Mouse (Mus musculus): Measurements from ENCODE around the gene 9630041A04Rik. TPM values are rescaled to one million over a fixed set of nuclear protein-coding genes. Genes with fewer than 3 reads are reported as not detected.

Gene 9630041A04Rik
- polyA plus RNA-seq (2012; ENCODE audit: insufficient read depth, low replicate concordance) = not detected in 2 replicates

GRCm38 (mm10) chr9:101861596-101862471 lies at the start of gene 9630041A04Rik:
TSS of gene 9630041A04Rik (plus strand) at chr9:101861841.
- no peaks in the 10 kb centered on the region for H3K36me3 ChIP-seq (replicated peaks; ENCODE audit: low read length)
- TF ChIP-seq GATA1 (IDR thresholded peaks at IDR 0.05; ENCODE audit: borderline replicate concordance, low read length) (no peak), FLI1 (IDR thresholded peaks at IDR 0.05; ENCODE audit: low read length) (no peak)
- H3K4me3 ChIP-seq (replicated peaks) = no peak within 1 kb of the TSS
- H3K27me3 ChIP-seq (replicated peaks) = no peaks in the 10 kb centered on the region
- peaks cover 41% of the 10 kb centered on the region for H3K9me3 ChIP-seq
- peaks cover 5% of the 10 kb centered on the region for H3K4me1 ChIP-seq

DNA sequence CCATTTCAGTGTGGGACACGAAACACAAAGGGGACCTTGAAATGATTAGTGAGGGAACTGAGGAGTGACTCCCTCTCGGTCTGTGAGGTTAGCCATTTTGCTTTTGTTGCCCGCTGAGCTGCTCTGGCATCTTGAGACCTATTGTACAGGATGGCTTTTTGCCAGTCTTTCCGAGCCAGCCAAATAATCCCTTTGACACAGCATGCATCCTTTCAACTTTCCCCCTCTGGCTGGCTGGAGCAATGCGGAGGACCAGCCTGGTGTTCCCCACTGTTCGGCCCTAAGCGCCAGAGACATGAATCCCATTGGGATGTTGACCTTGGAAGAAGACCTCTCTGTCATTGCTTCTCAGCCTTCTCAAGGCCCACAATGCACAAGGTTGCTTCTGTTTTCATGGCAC lies 37.7 kb upstream of the 9630041A04Rik start:
- no peaks in the 10 kb centered on the region for H3K36me3 ChIP-seq (replicated peaks; ENCODE audit: low read length)
- TF ChIP-seq FLI1 (IDR thresholded peaks at IDR 0.05; ENCODE audit: low read length) (no peak), GATA1 (IDR thresholded peaks at IDR 0.05; ENCODE audit: borderline replicate concordance, low read length) (no peak)
- no peaks in the 10 kb centered on the region for H3K27me3 ChIP-seq (replicated peaks)
- no peaks in the 10 kb centered on the region for H3K4me1 ChIP-seq
- H3K4me3 ChIP-seq (replicated peaks) = no peak overlapping the region
- peaks cover 17% of the 10 kb centered on the region for H3K9me3 ChIP-seq

- TF ChIP-seq GATA1 (IDR thresholded peaks at IDR 0.05; ENCODE audit: borderline replicate concordance, low read length) = no peak
- no peak for TF ChIP-seq FLI1 (IDR thresholded peaks at IDR 0.05; ENCODE audit: low read length)
- H3K9me3 ChIP-seq = peaks cover 17% of the 10 kb centered on the region
- no peak overlapping the region for H3K4me3 ChIP-seq (replicated peaks)
- H3K27me3 ChIP-seq (replicated peaks) = no peaks in the 10 kb centered on the region
- no peaks in the 10 kb centered on the region for H3K4me1 ChIP-seq
- no peaks in the 10 kb centered on the region for H3K36me3 ChIP-seq (replicated peaks; ENCODE audit: low read length)
Observed at GRCm38 (mm10) chr9:101825626-101826025, 36.0 kb upstream of the 9630041A04Rik start.

- no peaks in the 10 kb centered on the region for H3K4me1 ChIP-seq
- TF ChIP-seq FLI1 (IDR thresholded peaks at IDR 0.05; ENCODE audit: low read length) (no peak), GATA1 (IDR thresholded peaks at IDR 0.05; ENCODE audit: borderline replicate concordance, low read length) (no peak)
- H3K9me3 ChIP-seq = peaks cover 3% of the 10 kb centered on the region; the same call in 1 of the 2 replicates
- no peaks in the 10 kb centered on the region for H3K36me3 ChIP-seq (replicated peaks; ENCODE audit: low read length)
- H3K4me3 ChIP-seq (replicated peaks) = no peak overlapping the region
- no peaks in the 10 kb centered on the region for H3K27me3 ChIP-seq (replicated peaks)
Observed at GRCm38 (mm10) chr9:101833619-101834018, 28.0 kb upstream of the 9630041A04Rik start.

DNA sequence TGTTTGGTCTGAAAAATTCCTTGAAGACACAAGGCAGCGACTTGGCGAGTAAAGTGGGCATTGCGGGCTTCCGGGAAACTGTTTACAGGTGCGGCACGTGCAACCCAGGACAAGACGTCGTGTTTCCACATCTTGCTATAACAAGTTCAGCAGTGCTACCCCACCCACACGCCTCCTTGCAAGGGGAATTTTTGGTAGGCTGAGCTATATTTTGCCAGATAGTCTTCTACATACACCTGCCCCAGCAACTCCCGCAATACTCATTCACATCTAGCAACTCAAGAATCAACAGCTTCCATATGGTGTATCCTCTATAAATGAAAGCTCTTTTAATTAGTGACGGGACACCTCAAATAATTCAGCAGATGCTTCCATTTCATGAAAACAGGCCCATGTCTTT lies 20.5 kb upstream of the 9630041A04Rik start:
- no peaks in the 10 kb centered on the region for H3K27me3 ChIP-seq (replicated peaks)
- no peaks in the 10 kb centered on the region for H3K36me3 ChIP-seq (replicated peaks; ENCODE audit: low read length)
- H3K9me3 ChIP-seq = peaks cover 10% of the 10 kb centered on the region
- H3K4me1 ChIP-seq = no peaks in the 10 kb centered on the region
- TF ChIP-seq GATA1 (IDR thresholded peaks at IDR 0.05; ENCODE audit: borderline replicate concordance, low read length) = no peak
- no peak for TF ChIP-seq FLI1 (IDR thresholded peaks at IDR 0.05; ENCODE audit: low read length)
- no peak overlapping the region for H3K4me3 ChIP-seq (replicated peaks)

- Histone ChIP-seq H3K36me3 (replicated peaks; ENCODE audit: low read length) (no peaks in the 10 kb centered on the region), H3K9me3 (peaks cover 10% of the 10 kb centered on the region), H3K4me1 (no peaks in the 10 kb centered on the region), H3K27me3 (replicated peaks) (no peaks in the 10 kb centered on the region), H3K4me3 (replicated peaks) (no peak overlapping the region)
- no peak for TF ChIP-seq FLI1 (IDR thresholded peaks at IDR 0.05; ENCODE audit: low read length)
- no peak for TF ChIP-seq GATA1 (IDR thresholded peaks at IDR 0.05; ENCODE audit: borderline replicate concordance, low read length)
Observed at GRCm38 (mm10) chr9:101843893-101844292, 17.7 kb upstream of the 9630041A04Rik start.

GRCm38 (mm10) chr9:101845691-101846090 lies 15.9 kb upstream of the 9630041A04Rik start:
- no peaks in the 10 kb centered on the region for H3K27me3 ChIP-seq (replicated peaks)
- no peak for TF ChIP-seq GATA1 (IDR thresholded peaks at IDR 0.05; ENCODE audit: borderline replicate concordance, low read length)
- H3K9me3 ChIP-seq = peaks cover 6% of the 10 kb centered on the region
- no peak overlapping the region for H3K4me3 ChIP-seq (replicated peaks)
- H3K4me1 ChIP-seq = no peaks in the 10 kb centered on the region
- H3K36me3 ChIP-seq (replicated peaks; ENCODE audit: low read length) = no peaks in the 10 kb centered on the region

- no peak overlapping the region for H3K4me3 ChIP-seq (replicated peaks)
- H3K4me1 ChIP-seq = peaks cover 5% of the 10 kb centered on the region; the same call in 1 of the 2 replicates
- H3K27me3 ChIP-seq (replicated peaks) = no peaks in the 10 kb centered on the region
- TF ChIP-seq FLI1 (IDR thresholded peaks at IDR 0.05; ENCODE audit: low read length) (no peak), GATA1 (IDR thresholded peaks at IDR 0.05; ENCODE audit: borderline replicate concordance, low read length) (no peak)
- H3K9me3 ChIP-seq = peaks cover 41% of the 10 kb centered on the region
- H3K36me3 ChIP-seq (replicated peaks; ENCODE audit: low read length) = no peaks in the 10 kb centered on the region
Observed at GRCm38 (mm10) chr9:101862481-101863065, 932 bp downstream of the 9630041A04Rik start.

GRCm38 (mm10) chr9:101863130-101863529 lies 1.5 kb downstream of the 9630041A04Rik start:
- TF ChIP-seq FLI1 (IDR thresholded peaks at IDR 0.05; ENCODE audit: low read length) = no peak
- TF ChIP-seq GATA1 (IDR thresholded peaks at IDR 0.05; ENCODE audit: borderline replicate concordance, low read length) = no peak
- no peak overlapping the region for H3K4me3 ChIP-seq (replicated peaks)
- H3K27me3 ChIP-seq (replicated peaks) = no peaks in the 10 kb centered on the region
- H3K9me3 ChIP-seq = peaks cover 41% of the 10 kb centered on the region
- H3K36me3 ChIP-seq (replicated peaks; ENCODE audit: low read length) = no peaks in the 10 kb centered on the region
- H3K4me1 ChIP-seq = peaks cover 5% of the 10 kb centered on the region; the same call in 1 of the 2 replicates

DNA sequence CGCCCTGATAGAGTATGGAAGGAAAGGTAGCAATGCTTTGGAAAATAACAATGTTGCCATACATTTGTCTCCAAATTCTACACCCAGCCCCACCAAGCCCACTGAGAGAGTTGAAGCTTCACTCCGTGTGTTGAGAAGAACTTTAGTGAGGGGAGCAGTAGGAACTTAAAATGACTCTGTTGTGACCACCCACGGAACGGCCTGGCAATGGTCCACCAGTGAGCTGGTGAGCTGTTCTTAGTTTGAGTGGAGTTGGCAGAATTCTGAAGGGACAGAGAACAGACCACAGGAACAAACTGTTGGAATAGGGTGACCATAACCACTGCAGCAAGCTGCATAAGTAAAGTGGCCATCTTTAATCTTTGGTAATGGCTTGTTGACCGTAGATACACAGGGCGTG lies 7.0 kb downstream of the 9630041A04Rik start:
- peaks cover 5% of the 10 kb centered on the region; the same call in 1 of the 2 replicates for H3K4me1 ChIP-seq
- no peak overlapping the region for H3K4me3 ChIP-seq (replicated peaks)
- no peaks in the 10 kb centered on the region for H3K36me3 ChIP-seq (replicated peaks; ENCODE audit: low read length)
- H3K27me3 ChIP-seq (replicated peaks) = no peaks in the 10 kb centered on the region
- H3K9me3 ChIP-seq = peaks cover 18% of the 10 kb centered on the region
- TF ChIP-seq FLI1 (IDR thresholded peaks at IDR 0.05; ENCODE audit: low read length) (no peak), GATA1 (IDR thresholded peaks at IDR 0.05; ENCODE audit: borderline replicate concordance, low read length) (no peak)

Data from megakaryocyte, embryonic 14.5 days (primary cell).